Mouse (Mus musculus) forebrain, embryonic 16.5 days (tissue): ENCODE results near the gene Gpr75. TPM values are rescaled to one million over a fixed set of nuclear protein-coding genes. Genes with fewer than 3 reads are reported as not detected.

Experiments
- ATAC-seq: fragments of 200-750 bp; cut with Nextera tagmentation; 2 replicates; pipeline ENCODE4 v1.8.0; 2017; ENCODE audit warnings: mild to moderate bottlenecking, moderate library complexity
- H3K27ac ChIP-seq: fragments of 300-500 bp; sonication (generic); 2 replicates; pipeline ENCODE4 v1.5.1; 2014; ENCODE audit warnings: low read length, control low read depth
- H3K27me3 ChIP-seq: fragments of 300-500 bp; sonication (generic); replicated peaks from 2 replicates; pipeline ENCODE4 v1.6.1; 2014; ENCODE audit warnings: low read length; ENCODE audit not compliant: control insufficient read depth, insufficient read depth
- H3K36me3 ChIP-seq: fragments of 300-500 bp; sonication (generic); 2 replicates; pipeline ENCODE4 v1.6.1; 2014; ENCODE audit not compliant: control insufficient read depth, insufficient read depth
- H3K4me1 ChIP-seq: fragments of 300-500 bp; sonication (generic); replicated peaks from 2 replicates; pipeline ENCODE4 v1.6.1; 2014; ENCODE audit warnings: low read length; ENCODE audit not compliant: control insufficient read depth, insufficient read depth
- H3K4me2 ChIP-seq: fragments of 300-500 bp; sonication (generic); 2 replicates; pipeline ENCODE4 v1.6.1; 2014; ENCODE audit warnings: mild to moderate bottlenecking, low read length, control low read depth
- H3K4me3 ChIP-seq: fragments of 300-500 bp; sonication (generic); replicated peaks from 2 replicates; pipeline ENCODE4 v1.5.1; 2014; ENCODE audit warnings: mild to moderate bottlenecking, low read length, control low read depth
- H3K9ac ChIP-seq: fragments of 300-500 bp; sonication (generic); replicated peaks from 2 replicates; pipeline ENCODE4 v1.6.1; 2014; ENCODE audit warnings: low read depth, low read length, control low read depth
- H3K9me3 ChIP-seq: fragments of 300-500 bp; sonication (generic); 2 replicates; pipeline ENCODE4 v1.6.1; 2016; ENCODE audit warnings: low read length; ENCODE audit not compliant: control insufficient read depth
- WGBS: fragments of 180-500 bp; shearing (Covaris S2); extraction: QIAGEN DNeasy Blood & Tissue Kit; methylation state at CpG from one replicate; pipeline ENCODE4 v1.1.7; 2014; 5-methylcytosine and 5-hydroxymethylcytosine counted together
- polyA plus RNA-seq: library from polyadenylated mRNA; unstranded; fragments of >200 nt; fragmentation: Nextera tagmentation; extraction: Ambion mirVana; gene quantifications from 2 replicates; pipeline ENCODE4 v1.2.1, GENCODE M21; 2015

Gpr75 gene
- 5.0 and 5.1 TPM in 2 replicates for polyA plus RNA-seq

GRCm38 (mm10) chr11:30885171-30885871, at the start of gene Gpr75, which contains the start of gene Asb3:
Gene Gpr75, plus strand, starts transcription at chr11:30885358.
Gene Asb3, plus strand, starts transcription at chr11:30885416.
- Histone ChIP-seq H3K4me2 (peak within 1 kb of the TSS; percentile 84), H3K27me3 (no peaks in the 10 kb centered on the region), H3K9ac (peak within 1 kb of the TSS; percentile 95), H3K27ac (peak within 1 kb of the TSS; percentile 80), H3K9me3 (no peaks in the 10 kb centered on the region), H3K36me3 (no peaks in the 10 kb centered on the region), H3K4me3 (peak within 1 kb of the TSS; percentile 76), H3K4me1 (no peaks in the 10 kb centered on the region)
- ATAC-seq: peak; percentile 96
- WGBS: 3% methylated on average over 34 of the region's 41 CpGs

- H3K9me3 ChIP-seq: no peaks in the 10 kb centered on the region
- ATAC-seq: no peak
- no peaks in the 10 kb centered on the region for H3K27me3 ChIP-seq
- H3K4me1 ChIP-seq: no peaks in the 10 kb centered on the region
- peaks cover 17% of the 10 kb centered on the region for H3K36me3 ChIP-seq
- WGBS: 93% methylated on average over 2 of the region's 2 CpGs
- no peak overlapping the region for H3K4me3 ChIP-seq
- H3K4me2 ChIP-seq: no peak overlapping the region
- no peak overlapping the region for H3K9ac ChIP-seq
- H3K27ac ChIP-seq: no peak overlapping the region
These were observed 46.4 kb upstream of the Gpr75 start for GRCm38 (mm10) chr11:30838793-30839192.

DNA sequence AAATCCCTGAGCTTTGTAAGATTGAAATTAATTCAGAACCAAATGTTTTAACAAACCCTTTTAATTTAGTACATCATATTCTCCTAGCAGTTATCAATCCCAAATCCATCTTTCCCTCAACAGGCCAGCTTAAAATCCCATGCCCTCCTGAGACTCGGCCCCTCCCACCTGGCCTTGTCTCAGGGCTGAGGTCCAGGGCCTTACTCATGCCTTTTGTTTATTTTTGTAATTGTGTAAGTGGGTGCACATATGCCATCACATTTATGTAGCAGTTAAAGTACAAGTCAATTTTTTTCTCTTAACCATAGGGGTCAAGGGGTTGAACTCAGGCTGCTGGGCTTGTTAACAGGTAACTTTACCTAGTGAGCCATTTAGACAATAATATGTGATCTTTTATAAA, 40.8 kb upstream of the Gpr75 start:
- H3K4me1 ChIP-seq: no peaks in the 10 kb centered on the region
- no peak overlapping the region for H3K4me3 ChIP-seq
- no peak overlapping the region for H3K9ac ChIP-seq
- H3K27ac ChIP-seq: no peak overlapping the region
- no peaks in the 10 kb centered on the region for H3K9me3 ChIP-seq
- 91% methylated on average over 1 of the region's 1 CpGs for WGBS
- no peak for ATAC-seq
- H3K27me3 ChIP-seq: no peaks in the 10 kb centered on the region
- H3K4me2 ChIP-seq: no peak overlapping the region
- H3K36me3 ChIP-seq: peaks cover 24% of the 10 kb centered on the region

DNA sequence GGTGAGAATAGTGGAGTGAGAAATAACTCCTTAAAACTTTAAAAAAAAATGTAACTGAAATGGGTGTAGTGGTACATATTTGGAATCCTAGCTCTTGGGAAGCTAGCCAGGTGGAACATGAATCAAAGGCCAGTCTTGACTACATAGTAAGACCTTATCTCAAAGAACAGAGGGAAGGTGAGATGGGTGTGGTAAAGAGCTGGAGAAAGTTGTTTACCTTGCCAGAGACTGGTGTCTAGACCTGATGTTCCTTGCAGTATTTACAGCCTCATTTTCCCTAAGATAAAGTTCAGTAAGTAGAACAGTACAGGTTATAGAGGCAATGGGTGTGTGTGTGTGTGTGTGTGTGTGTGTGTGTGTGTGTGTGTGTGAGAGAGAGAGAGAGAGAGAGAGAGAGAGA, 12.7 kb upstream of the Gpr75 start:
- no peak overlapping the region for H3K27ac ChIP-seq

GRCm38 (mm10) chr11:30888153-30888552, 3.0 kb downstream of the Gpr75 start:
- no peaks in the 10 kb centered on the region for H3K27me3 ChIP-seq
- H3K4me2 ChIP-seq: no peak overlapping the region
- H3K9ac ChIP-seq: no peak overlapping the region
- WGBS: 88% methylated on average over 2 of the region's 2 CpGs
- no peak overlapping the region for H3K4me3 ChIP-seq
- H3K4me1 ChIP-seq: no peaks in the 10 kb centered on the region
- no peak overlapping the region for H3K27ac ChIP-seq
- no peaks in the 10 kb centered on the region for H3K36me3 ChIP-seq
- H3K9me3 ChIP-seq: no peaks in the 10 kb centered on the region
- ATAC-seq: no peak

More for the DNA sequence above, 12.7 kb upstream of the Gpr75 start:
- H3K9ac ChIP-seq: no peak overlapping the region
- no peak overlapping the region for H3K4me3 ChIP-seq
- H3K4me2 ChIP-seq: no peak overlapping the region
- H3K36me3 ChIP-seq: peaks cover 21% of the 10 kb centered on the region
- no peak for ATAC-seq
- H3K27me3 ChIP-seq: no peaks in the 10 kb centered on the region
- no peaks in the 10 kb centered on the region for H3K9me3 ChIP-seq
- H3K4me1 ChIP-seq: no peaks in the 10 kb centered on the region

- H3K9ac ChIP-seq: no peak overlapping the region
- no peak overlapping the region for H3K4me3 ChIP-seq
- no peak overlapping the region for H3K27ac ChIP-seq
- H3K36me3 ChIP-seq: no peaks in the 10 kb centered on the region
- H3K4me1 ChIP-seq: no peaks in the 10 kb centered on the region
- no peak for ATAC-seq
- no peak overlapping the region for H3K4me2 ChIP-seq
- no peaks in the 10 kb centered on the region for H3K27me3 ChIP-seq
- WGBS: 91% methylated on average over 1 of the region's 1 CpGs
- no peaks in the 10 kb centered on the region for H3K9me3 ChIP-seq
These were observed 11.0 kb downstream of the Gpr75 start for GRCm38 (mm10) chr11:30896201-30896600.

DNA sequence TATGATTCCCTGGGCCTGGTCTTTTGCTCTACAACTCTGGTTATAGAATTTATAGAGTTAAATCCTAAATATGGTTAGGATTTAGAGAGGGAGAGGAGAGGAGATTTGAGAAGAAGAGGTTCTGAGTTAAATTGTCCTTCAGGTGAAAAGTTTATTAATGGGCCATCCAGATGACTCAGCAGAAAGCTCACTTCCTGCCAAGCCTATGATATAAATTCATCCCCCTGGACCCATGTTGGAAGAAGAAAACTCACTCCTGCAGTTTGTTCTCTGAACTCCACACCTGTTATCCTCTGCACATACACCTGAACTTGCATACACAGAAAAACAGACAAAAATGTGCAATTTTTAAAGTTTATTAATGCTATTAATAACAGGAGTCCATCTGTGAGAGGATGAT, 14.2 kb downstream of the Gpr75 start:
- no peaks in the 10 kb centered on the region for H3K9me3 ChIP-seq
- no peak overlapping the region for H3K27ac ChIP-seq
- no peak overlapping the region for H3K4me3 ChIP-seq
- H3K27me3 ChIP-seq: no peaks in the 10 kb centered on the region
- no peaks in the 10 kb centered on the region for H3K4me1 ChIP-seq
- H3K4me2 ChIP-seq: no peak overlapping the region
- no peaks in the 10 kb centered on the region for H3K36me3 ChIP-seq
- H3K9ac ChIP-seq: no peak overlapping the region
- ATAC-seq: no peak

GRCm38 (mm10) chr11:30912311-30912710, 27.2 kb downstream of the Gpr75 start:
- H3K4me2 ChIP-seq: no peak overlapping the region
- H3K36me3 ChIP-seq: no peaks in the 10 kb centered on the region
- no peak overlapping the region for H3K27ac ChIP-seq
- H3K27me3 ChIP-seq: no peaks in the 10 kb centered on the region
- ATAC-seq: no peak
- H3K4me3 ChIP-seq: no peak overlapping the region
- 91% methylated on average over 3 of the region's 3 CpGs for WGBS
- H3K4me1 ChIP-seq: no peaks in the 10 kb centered on the region
- no peaks in the 10 kb centered on the region for H3K9me3 ChIP-seq
- H3K9ac ChIP-seq: no peak overlapping the region

GRCm38 (mm10) chr11:30920641-30921040, 35.5 kb downstream of the Gpr75 start:
- H3K4me3 ChIP-seq: no peak overlapping the region
- no peaks in the 10 kb centered on the region for H3K27me3 ChIP-seq
- 38% methylated on average over 1 of the region's 1 CpGs for WGBS
- no peak overlapping the region for H3K9ac ChIP-seq
- no peak overlapping the region for H3K27ac ChIP-seq
- peaks cover 3% of the 10 kb centered on the region; the same call in 1 of the 2 replicates for H3K36me3 ChIP-seq
- H3K4me1 ChIP-seq: no peaks in the 10 kb centered on the region
- ATAC-seq: no peak
- H3K4me2 ChIP-seq: no peak overlapping the region
- no peaks in the 10 kb centered on the region for H3K9me3 ChIP-seq

DNA sequence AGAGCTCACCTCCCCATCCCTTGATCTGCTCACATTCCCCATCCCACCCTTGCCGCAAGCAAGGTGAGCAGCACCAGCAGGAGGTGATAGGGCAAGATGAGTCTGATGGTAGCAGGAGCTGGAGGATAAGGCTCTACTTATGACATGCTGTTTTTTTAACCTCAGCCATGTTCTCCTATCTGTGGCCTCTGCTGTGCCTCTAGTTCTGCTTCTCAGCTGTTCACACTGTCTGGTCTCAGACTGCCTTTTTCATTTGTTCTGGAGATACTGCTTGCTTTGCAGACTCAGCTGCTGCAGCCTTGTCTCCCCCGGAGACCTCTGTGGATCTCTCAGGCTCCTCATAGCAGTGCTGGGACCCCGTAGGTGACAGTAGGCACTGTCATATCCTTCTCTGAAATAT, 38.1 kb downstream of the Gpr75 start:
- no peaks in the 10 kb centered on the region for H3K27me3 ChIP-seq
- H3K36me3 ChIP-seq: peaks cover 3% of the 10 kb centered on the region; the same call in 1 of the 2 replicates
- 99% methylated on average over 3 of the region's 3 CpGs for WGBS
- H3K4me2 ChIP-seq: no peak overlapping the region
- H3K9me3 ChIP-seq: no peaks in the 10 kb centered on the region
- H3K9ac ChIP-seq: no peak overlapping the region
- no peak overlapping the region for H3K4me3 ChIP-seq
- no peak for ATAC-seq
- no peak overlapping the region for H3K27ac ChIP-seq
- H3K4me1 ChIP-seq: no peaks in the 10 kb centered on the region
